Mouse (Mus musculus) E14TG2a.4 (cell line): ENCODE results near the gene Vwa3a.

Source experiments
- H3K27me3 ChIP-seq: 2 replicates; pipeline ENCODE4 v1.6.1; 2014; ENCODE audit warnings: low read length, control low read depth; ENCODE audit not compliant: insufficient read depth
- H3K36me3 ChIP-seq: 2 replicates; pipeline ENCODE4 v1.6.1; 2014; ENCODE audit warnings: low read length, control low read depth; ENCODE audit not compliant: insufficient read depth
- H3K4me1 ChIP-seq: replicated peaks from 2 replicates; pipeline ENCODE4 v1.6.1; 2014; ENCODE audit warnings: low read depth, low read length, control low read depth
- H3K4me3 ChIP-seq: replicated peaks from 2 replicates; pipeline ENCODE4 v1.5.1; 2014; ENCODE audit warnings: mild to moderate bottlenecking, low read length
- H3K9me3 ChIP-seq: 2 replicates; pipeline ENCODE4 v1.6.1; 2014; ENCODE audit warnings: low read length, control low read depth
- CTCF ChIP-seq: conservative IDR thresholded peaks from 2 replicates; pipeline ENCODE4 v1.5.1; 2014; ENCODE audit warnings: low read length
- NANOG ChIP-seq: IDR thresholded peaks from 2 replicates; pipeline ENCODE4 v1.6.1; 2014; ENCODE audit warnings: borderline replicate concordance, low read length, mixed read lengths
- POU5F1 ChIP-seq: IDR thresholded peaks from 2 replicates; pipeline ENCODE4 v1.6.1; 2014; ENCODE audit warnings: low read length, borderline replicate concordance

The Vwa3a gene

GRCm38 (mm10) chr7:120817552-120817951 lies 78.4 kb downstream of the Vwa3a start:
- no peaks in the 10 kb centered on the region for H3K9me3 ChIP-seq
- no peaks in the 10 kb centered on the region for H3K4me1 ChIP-seq
- no peak overlapping the region for H3K4me3 ChIP-seq
- H3K36me3 ChIP-seq: no peaks in the 10 kb centered on the region
- no peak for TF ChIP-seq NANOG
- TF ChIP-seq POU5F1: no peak
- TF ChIP-seq CTCF: no peak
- H3K27me3 ChIP-seq: peaks cover 15% of the 10 kb centered on the region

DNA sequence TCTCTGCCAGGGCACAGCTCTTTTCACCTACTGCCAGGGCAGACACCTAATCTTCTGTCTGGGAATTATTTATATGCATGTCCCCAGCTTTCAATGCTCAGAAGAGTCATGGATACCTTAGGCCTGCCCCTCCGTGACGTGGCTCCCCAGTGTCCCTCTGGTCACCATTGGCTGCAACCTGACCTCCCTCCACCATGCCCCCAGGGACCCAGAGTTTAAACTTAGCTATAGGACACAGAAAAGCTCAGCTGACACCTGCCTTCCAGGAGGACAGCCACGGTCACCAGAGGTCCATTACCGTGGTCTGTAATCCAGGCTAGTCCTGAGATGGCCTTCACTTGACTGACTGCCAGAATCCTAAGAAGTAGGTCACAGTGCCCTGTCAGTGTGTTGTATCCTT lies 80.3 kb downstream of the Vwa3a start:
- no peaks in the 10 kb centered on the region for H3K9me3 ChIP-seq
- no peaks in the 10 kb centered on the region for H3K4me1 ChIP-seq
- H3K36me3 ChIP-seq: no peaks in the 10 kb centered on the region
- no peak overlapping the region for H3K4me3 ChIP-seq
- H3K27me3 ChIP-seq: peaks cover 21% of the 10 kb centered on the region
- TF ChIP-seq POU5F1 (no peak), NANOG (no peak), CTCF (no peak)

DNA sequence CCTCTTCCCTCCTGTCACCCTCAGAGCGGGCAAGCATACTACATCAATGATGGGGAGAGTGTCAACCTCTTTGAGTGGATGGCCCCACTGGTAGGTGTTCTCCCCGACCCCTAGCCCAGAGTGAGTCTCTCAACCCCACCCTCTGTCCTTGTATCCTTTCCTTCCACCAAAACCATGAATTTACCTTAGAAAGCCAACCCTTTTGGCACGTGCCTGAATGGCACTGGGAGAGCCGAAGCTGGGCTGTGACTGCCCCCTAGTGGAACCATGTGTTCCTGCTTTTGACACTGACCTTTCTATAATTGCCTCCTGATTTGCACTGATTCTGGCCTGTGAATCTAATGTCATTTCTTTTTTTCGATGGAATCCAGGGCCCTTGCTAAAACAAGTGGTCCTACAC lies 84.1 kb downstream of the Vwa3a start:
- H3K4me1 ChIP-seq: peaks cover 8% of the 10 kb centered on the region
- no peak overlapping the region for H3K4me3 ChIP-seq
- H3K27me3 ChIP-seq: peaks cover 31% of the 10 kb centered on the region
- H3K9me3 ChIP-seq: no peaks in the 10 kb centered on the region
- H3K36me3 ChIP-seq: no peaks in the 10 kb centered on the region
- TF ChIP-seq POU5F1 (no peak), CTCF (peak; percentile 82)

- Histone ChIP-seq H3K36me3 (no peaks in the 10 kb centered on the region), H3K27me3 (peaks cover 42% of the 10 kb centered on the region), H3K4me1 (peaks cover 15% of the 10 kb centered on the region), H3K4me3 (no peak overlapping the region), H3K9me3 (no peaks in the 10 kb centered on the region)
- TF ChIP-seq CTCF: no peak
- no peak for TF ChIP-seq POU5F1
- TF ChIP-seq NANOG: no peak
Observed at GRCm38 (mm10) chr7:120825097-120825496, 86.0 kb downstream of the Vwa3a start.

DNA sequence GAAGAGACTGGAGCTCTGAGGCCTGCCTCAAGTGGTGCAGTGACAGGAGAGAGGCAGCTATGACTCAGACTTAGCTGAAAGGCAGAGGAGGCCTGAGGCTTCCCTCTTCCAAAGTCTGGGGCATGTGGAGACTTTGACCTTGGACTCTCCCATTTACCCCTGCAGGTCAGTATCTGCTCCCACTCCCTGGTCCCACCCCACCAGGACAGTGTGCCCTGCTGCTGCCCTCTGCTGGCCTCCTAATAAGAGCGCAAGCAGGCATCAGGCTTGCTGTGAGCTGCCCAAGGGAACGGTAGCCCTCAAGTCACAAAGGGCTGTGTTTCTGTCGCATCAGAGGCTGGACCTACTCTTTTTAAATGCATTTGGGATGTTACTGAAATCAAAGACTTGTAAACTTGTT lies 87.3 kb downstream of the Vwa3a start:
- Histone ChIP-seq H3K27me3 (peaks cover 50% of the 10 kb centered on the region), H3K9me3 (no peaks in the 10 kb centered on the region), H3K36me3 (no peaks in the 10 kb centered on the region), H3K4me3 (no peak overlapping the region), H3K4me1 (peaks cover 27% of the 10 kb centered on the region)
- TF ChIP-seq POU5F1 (no peak), CTCF (peak; percentile 73), NANOG (no peak)

DNA sequence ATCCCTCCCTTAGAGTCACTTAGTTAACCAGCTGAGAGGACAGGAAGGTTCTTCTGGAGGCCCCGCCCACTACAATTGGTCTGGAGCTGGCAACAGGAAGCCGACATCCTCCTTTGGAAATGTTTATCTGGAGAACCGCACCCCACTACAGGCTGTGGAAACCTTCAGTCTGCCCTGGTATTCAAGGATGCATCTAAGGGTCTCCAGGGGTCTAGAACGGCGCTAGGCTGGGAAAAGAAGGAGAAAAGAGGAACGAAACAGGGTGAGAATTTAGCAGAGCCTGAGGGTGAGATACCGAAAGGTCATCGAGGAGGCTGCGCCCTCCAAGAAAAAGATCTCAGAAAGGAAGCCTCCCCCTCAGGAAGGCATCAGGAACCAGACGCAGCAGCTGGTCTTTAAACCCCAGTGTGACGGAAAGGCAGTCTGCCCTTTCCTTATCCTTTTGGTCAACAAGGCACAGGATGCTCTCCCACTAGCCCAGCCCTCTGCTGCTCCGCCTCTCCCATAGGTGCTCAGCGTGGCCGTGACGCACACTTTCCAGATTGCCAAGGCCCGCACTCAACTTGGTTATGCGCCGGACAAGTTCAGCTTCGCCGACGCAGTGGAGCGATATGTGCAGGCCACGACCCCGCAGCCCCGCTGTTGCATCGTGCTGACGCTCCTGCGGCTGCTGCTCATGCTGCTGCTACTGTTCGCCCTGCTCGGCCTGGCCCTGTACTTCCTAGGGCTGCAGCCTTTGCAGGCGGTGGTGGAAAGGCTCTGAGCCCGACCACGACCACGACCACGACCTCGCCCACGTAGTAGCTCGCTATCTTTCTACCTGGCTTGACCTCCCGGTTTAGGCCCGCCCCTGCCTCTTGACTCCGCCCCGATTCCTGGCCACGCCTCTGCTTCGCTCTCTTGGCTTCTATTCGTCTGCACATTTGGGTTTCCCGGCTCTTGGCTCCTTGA lies 91.6 kb downstream of the Vwa3a start:
- no peaks in the 10 kb centered on the region for H3K36me3 ChIP-seq
- peaks cover 59% of the 10 kb centered on the region for H3K27me3 ChIP-seq
- no peaks in the 10 kb centered on the region for H3K9me3 ChIP-seq
- TF ChIP-seq POU5F1 (no peak), CTCF (no peak), NANOG (no peak)
- peaks cover 41% of the 10 kb centered on the region for H3K4me1 ChIP-seq
- peak overlapping the region; percentile 82 for H3K4me3 ChIP-seq

- Histone ChIP-seq H3K27me3 (peaks cover 70% of the 10 kb centered on the region), H3K36me3 (no peaks in the 10 kb centered on the region), H3K9me3 (no peaks in the 10 kb centered on the region), H3K4me1 (peaks cover 45% of the 10 kb centered on the region), H3K4me3 (no peak overlapping the region)
- TF ChIP-seq CTCF (no peak), POU5F1 (no peak), NANOG (no peak)
Observed at GRCm38 (mm10) chr7:120834426-120834825, 95.3 kb downstream of the Vwa3a start.

DNA sequence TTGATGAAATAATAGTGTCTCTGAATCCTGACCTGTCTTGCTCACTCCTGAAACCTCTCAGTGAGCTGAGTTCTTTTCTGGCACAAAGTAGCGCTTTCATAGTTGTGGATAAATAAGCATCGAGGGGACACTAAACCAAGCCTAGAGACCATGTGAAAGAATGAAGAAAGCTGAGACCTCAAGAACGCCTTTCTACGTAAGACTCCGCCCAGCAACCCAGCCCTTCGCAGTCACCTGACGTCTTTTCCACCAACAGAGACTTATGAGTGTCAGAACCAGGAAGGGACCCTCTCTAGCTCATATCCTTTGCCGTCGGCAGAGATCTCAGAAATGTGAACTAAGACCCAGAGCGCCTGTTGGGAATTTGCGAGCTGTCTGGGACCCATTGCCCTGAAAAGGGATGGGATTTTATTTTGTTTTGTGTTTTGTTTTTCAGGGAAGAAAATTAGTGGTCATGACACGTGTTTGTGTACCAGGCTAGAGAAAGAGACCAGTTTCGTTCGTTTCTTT lies 95.8 kb downstream of the Vwa3a start:
- H3K9me3 ChIP-seq: no peaks in the 10 kb centered on the region
- peaks cover 40% of the 10 kb centered on the region for H3K4me1 ChIP-seq
- peak overlapping the region; percentile 79 for H3K4me3 ChIP-seq
- H3K27me3 ChIP-seq: peaks cover 70% of the 10 kb centered on the region
- TF ChIP-seq NANOG: no peak
- TF ChIP-seq CTCF: no peak
- no peak for TF ChIP-seq POU5F1
- H3K36me3 ChIP-seq: no peaks in the 10 kb centered on the region
